Mouse (Mus musculus): Measurements from ENCODE around the gene Anpep.

Gene Anpep

GRCm38 (mm10) chr7:79867861-79868260 lies 7.0 kb upstream of the Anpep start:
- intact Hi-C loops (cut with DNase I), result no loop called here

GRCm38 (mm10) chr7:79866294-79867000 lies 5.6 kb upstream of the Anpep start:
- intact Hi-C loops (cut with DNase I), result no loop called here

GRCm38 (mm10) chr7:79861794-79862193 lies 935 bp upstream of the Anpep start:
- intact Hi-C loops (cut with DNase I), result no loop called here

- intact Hi-C loops (cut with DNase I), result no loop called here
These were observed 1.8 kb downstream of the Anpep start for GRCm38 (mm10) chr7:79858956-79859630.

GRCm38 (mm10) chr7:79858202-79858934 lies 2.5 kb downstream of the Anpep start:
- intact Hi-C loops (cut with DNase I), result no loop called here

GRCm38 (mm10) chr7:79856305-79856704 lies 4.6 kb downstream of the Anpep start:
- intact Hi-C loops (cut with DNase I), result no loop called here

- intact Hi-C loops (cut with DNase I), result no loop called here
These were observed 13.1 kb downstream of the Anpep start for GRCm38 (mm10) chr7:79847456-79848451.

GRCm38 (mm10) chr7:79846342-79846741 lies 14.5 kb downstream of the Anpep start:
- intact Hi-C loops (cut with DNase I), result no loop called here

GRCm38 (mm10) chr7:79844090-79844802 lies 16.6 kb downstream of the Anpep start:
- intact Hi-C loops (cut with DNase I), result no loop called here

GRCm38 (mm10) chr7:79842163-79842562 lies 18.7 kb downstream of the Anpep start:
- intact Hi-C loops (cut with DNase I), result no loop called here

- intact Hi-C loops (cut with DNase I), result no loop called here
These were observed 23.6 kb downstream of the Anpep start for GRCm38 (mm10) chr7:79837247-79837646.

- intact Hi-C loops (cut with DNase I), result no loop called here
These were observed 25.7 kb downstream of the Anpep start for GRCm38 (mm10) chr7:79835196-79835595.

- intact Hi-C loops (cut with DNase I), result no loop called here
These were observed 27.9 kb downstream of the Anpep start for GRCm38 (mm10) chr7:79832980-79833379.

GRCm38 (mm10) chr7:79831585-79831984 lies 29.3 kb downstream of the Anpep start:
- intact Hi-C loops (cut with DNase I), result no loop called here

- intact Hi-C loops (cut with DNase I), result no loop called here
These were observed 29.7 kb downstream of the Anpep start for GRCm38 (mm10) chr7:79831145-79831544.

GRCm38 (mm10) chr7:79828341-79828740 lies 32.5 kb downstream of the Anpep start:
- intact Hi-C loops (cut with DNase I), result no loop called here

- intact Hi-C loops (cut with DNase I), result no loop called here
These were observed 38.7 kb downstream of the Anpep start for GRCm38 (mm10) chr7:79822092-79822695.

- intact Hi-C loops (cut with DNase I), result no loop called here
These were observed 40.9 kb downstream of the Anpep start for GRCm38 (mm10) chr7:79819996-79820395.

GRCm38 (mm10) chr7:79819515-79819914 lies 41.3 kb downstream of the Anpep start:
- intact Hi-C loops (cut with DNase I), result no loop called here

- intact Hi-C loops (cut with DNase I), result no loop called here
These were observed 42.5 kb downstream of the Anpep start for GRCm38 (mm10) chr7:79818321-79818720.

Data from adrenal gland (tissue).